In the genomic region with DNA sequence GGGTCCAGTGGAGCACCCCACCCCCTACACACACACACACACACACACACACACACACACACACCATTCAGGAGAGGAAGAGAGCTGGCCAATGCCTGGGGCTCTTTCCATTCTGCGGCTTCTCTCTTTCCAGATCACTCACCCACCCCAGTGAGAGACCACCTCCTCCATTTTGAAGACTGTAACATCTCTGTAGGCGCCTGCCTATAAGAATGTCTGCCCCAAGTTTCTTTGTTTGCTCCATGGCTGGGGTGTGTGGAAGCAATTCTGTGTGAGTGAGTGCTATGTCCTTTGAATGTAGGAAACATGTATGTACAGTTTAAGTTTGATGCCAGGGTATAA, we compare ENCODE assay signal across 8 mouse cellular contexts. TPM values are rescaled to one million over a fixed set of nuclear protein-coding genes. Genes with fewer than 3 reads are reported as not detected.
DNase-seq lines count a peak whose midpoint lies in the region; ATAC-seq and TF ChIP-seq lines count a peak whose summit lies in the region.

No protein-coding gene starts in this region.

- no peak overlapping the region for H3K27ac ChIP-seq in kidney, adult 2 months (ENCODE audit: insufficient read depth, low read depth, low read length)
- H3K27ac ChIP-seq in cortical plate, adult 2 months (ENCODE audit: insufficient read depth, low read length): no peak overlapping the region
- peak overlapping the region; percentile 75 for H3K27ac ChIP-seq in hindbrain, embryonic 16.5 days (ENCODE audit: low read depth, low read length)
- peak overlapping the region; percentile 84 for H3K27ac ChIP-seq in midbrain, embryonic 16.5 days (ENCODE audit: low read length)

- no peak for ATAC-seq in hindbrain, embryonic 16.5 days
- no peak for ATAC-seq in midbrain, embryonic 16.5 days

- peak overlapping the region; percentile 78 for H3K9ac ChIP-seq in hindbrain, embryonic 16.5 days (ENCODE audit: low read depth, low read length)
- peak overlapping the region; percentile 75 for H3K9ac ChIP-seq in midbrain, embryonic 16.5 days (ENCODE audit: low read depth, low read length)

- H3K36me3 ChIP-seq in kidney, adult 2 months (ENCODE audit: control insufficient read depth, insufficient read depth, low read length): no peaks in the 10 kb centered on the region
- H3K36me3 ChIP-seq in hindbrain, embryonic 16.5 days (ENCODE audit: control insufficient read depth, insufficient read depth, low read length): no peaks in the 10 kb centered on the region
- H3K36me3 ChIP-seq in midbrain, embryonic 16.5 days (ENCODE audit: control insufficient read depth, insufficient read depth, low read length): no peaks in the 10 kb centered on the region

- H3K27me3 ChIP-seq in kidney, adult 2 months (replicated peaks; ENCODE audit: control insufficient read depth, insufficient read depth, low read length): no peaks in the 10 kb centered on the region
- H3K27me3 ChIP-seq in hindbrain, embryonic 16.5 days (replicated peaks; ENCODE audit: control insufficient read depth, insufficient read depth, low read length): no peaks in the 10 kb centered on the region
- peaks cover 2% of the 10 kb centered on the region; the same call in 1 of the 2 replicates for H3K27me3 ChIP-seq in midbrain, embryonic 16.5 days (ENCODE audit: control insufficient read depth, insufficient read depth, low read depth, low read length)

- no peaks in the 10 kb centered on the region for H3K4me1 ChIP-seq in kidney, adult 2 months (ENCODE audit: control insufficient read depth, insufficient read depth, low read length)
- no peaks in the 10 kb centered on the region; the same call in 1 of the 2 replicates for H3K4me1 ChIP-seq in cortical plate, adult 2 months (ENCODE audit: control insufficient read depth, insufficient read depth, low read length)
- peaks cover 34% of the 10 kb centered on the region for H3K4me1 ChIP-seq in hindbrain, embryonic 16.5 days (ENCODE audit: control insufficient read depth, insufficient read depth, low read depth, low read length)
- H3K4me1 ChIP-seq in midbrain, embryonic 16.5 days (ENCODE audit: control insufficient read depth, insufficient read depth, low read length): peaks cover 50% of the 10 kb centered on the region

- WGBS in kidney, adult 2 months: 52% methylated on average over 2 of the region's 2 CpGs
- WGBS in hindbrain, embryonic 16.5 days: 20% methylated on average over 2 of the region's 2 CpGs
- 5% methylated on average over 2 of the region's 2 CpGs for WGBS in midbrain, embryonic 16.5 days

- H3K4me2 ChIP-seq in hindbrain, embryonic 16.5 days (ENCODE audit: low read length): peak overlapping the region; percentile 74
- H3K4me2 ChIP-seq in midbrain, embryonic 16.5 days (ENCODE audit: low read length): peak overlapping the region; percentile 76

- TF ChIP-seq CTCF in kidney, adult 2 months (conservative IDR thresholded peaks at IDR 0.05; ENCODE audit: insufficient read depth, insufficient read length, low read depth, low read length): no peak
- no peak for TF ChIP-seq CTCF in cortical plate, adult 2 months (IDR thresholded peaks at IDR 0.05; ENCODE audit: extremely low read depth, insufficient read depth, low read length)

- no peak for DNase-seq in kidney, adult 2 months
- DNase-seq in kidney, adult 9 months: no peak
- DNase-seq in right cerebral cortex, postnatal 10 days (ENCODE audit: low spot score in 2 of 2): no peak
- no peak for DNase-seq in gastrocnemius, adult 18-20 months (ENCODE audit: low spot score)
- no peak for DNase-seq in layer of hippocampus, adult 9-11 months

- peak overlapping the region; percentile 36 for H3K4me3 ChIP-seq in kidney, adult 2 months (ENCODE audit: insufficient read depth, low read depth, low read length)
- peak overlapping the region; percentile 25 for H3K4me3 ChIP-seq in cortical plate, adult 2 months (ENCODE audit: insufficient read depth, low read length)
- peak overlapping the region; percentile 60 for H3K4me3 ChIP-seq in hindbrain, embryonic 16.5 days (ENCODE audit: low read length)
- peak overlapping the region; percentile 64 for H3K4me3 ChIP-seq in midbrain, embryonic 16.5 days (ENCODE audit: low read depth, low read length)

- no peak for TF ChIP-seq POLR2A in kidney, adult 2 months (IDR thresholded peaks at IDR 0.05; ENCODE audit: low read depth, low read length)
- no peak for TF ChIP-seq POLR2A in cortical plate, adult 2 months (IDR thresholded peaks at IDR 0.05; ENCODE audit: extremely low read depth, insufficient read depth, low read length)

- no peaks in the 10 kb centered on the region for H3K9me3 ChIP-seq in hindbrain, embryonic 16.5 days (ENCODE audit: control insufficient read depth, low read length)
- no peaks in the 10 kb centered on the region for H3K9me3 ChIP-seq in midbrain, embryonic 16.5 days (replicated peaks; ENCODE audit: control insufficient read depth, low read length, poor library complexity, severe bottlenecking)

RNA-seq across cellular contexts. Expression of a gene that starts 1.5 kb away (rescaled TPM):
- 10.0 and 10.2 TPM in 2 replicates for polyA plus RNA-seq in kidney, adult 2 months (2012; rRNA removed)
- 2.9 and 3.1 TPM in 2 replicates for polyA plus RNA-seq in cortical plate, adult 2 months (2012; rRNA removed)
- polyA plus RNA-seq in hindbrain, embryonic 16.5 days (2015; fragmentation: Nextera tagmentation; extraction: Ambion mirVana): 4.4 TPM in 2 replicates
- polyA plus RNA-seq in midbrain, embryonic 16.5 days (2015; fragmentation: Nextera tagmentation; extraction: Ambion mirVana): 5.6 and 6.9 TPM in 2 replicates
- 1 to 10 TPM; 2.7 to 4.9 TPM for total RNA-seq in gastrocnemius, adult 18-20 months (2021)

Comparison
In these comparisons a context has a peak if more than half of its experiments do, and no peak if none do; other contexts are left out.
1. H3K27ac ChIP-seq: peak in hindbrain, embryonic 16.5 days (single experiment) and midbrain, embryonic 16.5 days (single experiment); none in kidney, adult 2 months (single experiment) and cortical plate, adult 2 months (single experiment).
2. Peak in every context shown above with its lines, with median percentiles within 50 percentile points of each other: H3K4me3 ChIP-seq.